ENCODE assay signal across 8 mouse cellular contexts in genomic region chr17:50291485-50292200, GRCm38 (mm10). TPM values are rescaled to one million over a fixed set of nuclear protein-coding genes. Genes with fewer than 3 reads are reported as not detected.
A peak's percentile ranks its signal among the peaks of the same experiment; 100 is the strongest.
DNase-seq lines count a peak whose midpoint lies in the region; ATAC-seq and TF ChIP-seq lines count a peak whose summit lies in the region.
"Had no signal": no experiment of that assay in that cellular context is flagged by ENCODE, and none has a peak within 500 bp of the region (broad histone marks: within the 10 kb centered on the region; RNA-seq: fewer than 3 reads in every experiment).

No protein-coding gene starts in this region.

- H3K4me3 ChIP-seq in limb, embryonic 14.5 days (replicated peaks; ENCODE audit: low read length): no peak overlapping the region
- H3K4me3 ChIP-seq in limb, embryonic 10.5 days: no peak overlapping the region
- H3K4me3 ChIP-seq: myocyte had no signal

- H3K9ac ChIP-seq in limb, embryonic 14.5 days (ENCODE audit: low read depth, low read length, severe bottlenecking): no peak overlapping the region

- no peak overlapping the region for H3K4me2 ChIP-seq in limb, embryonic 14.5 days (replicated peaks; ENCODE audit: low read depth, low read length, severe bottlenecking)

- no peak overlapping the region for H3K27ac ChIP-seq in limb, embryonic 14.5 days (replicated peaks; ENCODE audit: low read depth, low read length)
- no peak overlapping the region for H3K27ac ChIP-seq in limb, embryonic 10.5 days

- no peaks in the 10 kb centered on the region for H3K36me3 ChIP-seq in limb, embryonic 14.5 days (ENCODE audit: control insufficient read depth, insufficient read depth, low read length)
- H3K36me3 ChIP-seq in limb, embryonic 10.5 days: peaks cover 8% of the 10 kb centered on the region

- DNase-seq in limb, embryonic 14.5 days (ENCODE audit: low spot score): peak; percentile 73
- no peak for DNase-seq in limb, embryonic 10.5 days (ENCODE audit: low spot score)
- peak; percentile 16 for DNase-seq in ZHBTc4 (ENCODE audit: low read depth, low spot score)
- DNase-seq in embryo, embryonic 11.5 days (ENCODE audit: low read depth, low spot score): peak; percentile 34
- no peak for DNase-seq in right cerebral cortex, postnatal 36 days (ENCODE audit: low spot score in 2 of 2)
- no peak for DNase-seq in heart, postnatal 14 days

- WGBS in limb, embryonic 14.5 days: 18% methylated on average over 3 of the region's 3 CpGs
- 27% methylated on average over 3 of the region's 3 CpGs for WGBS in limb, embryonic 10.5 days

- no peaks in the 10 kb centered on the region for H3K27me3 ChIP-seq in limb, embryonic 14.5 days (ENCODE audit: control insufficient read depth, insufficient read depth, low read length)
- no peaks in the 10 kb centered on the region for H3K27me3 ChIP-seq in limb, embryonic 10.5 days (ENCODE audit: low read depth, poor library complexity, severe bottlenecking)

- no peaks in the 10 kb centered on the region for H3K4me1 ChIP-seq in limb, embryonic 14.5 days (ENCODE audit: control insufficient read depth, insufficient read depth, low read length)
- H3K4me1 ChIP-seq in limb, embryonic 10.5 days: peaks cover 5% of the 10 kb centered on the region; the same call in 1 of the 2 replicates

- ATAC-seq in limb, embryonic 14.5 days (ENCODE audit: low FRiP score, low read depth): no peak
- ATAC-seq in monocyte, adult 5-6 weeks (replicated peaks; ENCODE audit: insufficient number of reproducible peaks, low FRiP score, low TSS enrichment, poor library complexity, severe bottlenecking): 0 out of 2 replicates have a peak, but pooled peaks have one; percentile 27

- peaks cover 14% of the 10 kb centered on the region for H3K9me3 ChIP-seq in limb, embryonic 14.5 days (ENCODE audit: control insufficient read depth, low read length)
- H3K9me3 ChIP-seq in limb, embryonic 10.5 days (replicated peaks): peaks cover 7% of the 10 kb centered on the region

- no peak for TF ChIP-seq POLR2A in limb, embryonic 14.5 days (IDR thresholded peaks at IDR 0.05; ENCODE audit: borderline replicate concordance, extremely low read depth, insufficient read depth, insufficient read length)

- intact Hi-C loops in heart, postnatal 14 days (cut with DNase I): loop anchor here (1.0 to 5.0 kb wide), 4 partner anchors 218 to 503 kb away; partner anchors contain the start of gene Plcl2

RNA-seq across cellular contexts. Expression of gene Dazl, which starts 1.8 kb away (rescaled TPM):
- polyA plus RNA-seq in limb, embryonic 14.5 days (2012; rRNA removed): 0.09 and 0.12 TPM in 2 replicates
- 0.32 TPM in 1 of 2 replicates, not detected in the other for polyA plus RNA-seq in limb, embryonic 14.5 days (2014; fragmentation: Nextera tagmentation; extraction: Ambion mirVana)
- polyA plus RNA-seq in limb, embryonic 10.5 days (2016; fragmentation: Nextera tagmentation; extraction: Ambion mirVana): not detected in 2 replicates
- not detected in 3 replicates for total RNA-seq in monocyte, adult 5-6 weeks (2017)
- total RNA-seq in heart, postnatal 14 days (2021): under 1 TPM; 0.17 TPM
- polyA plus RNA-seq: myocyte had no signal

Comparison
In these comparisons a context has a peak if more than half of its experiments do, and no peak if none do; other contexts are left out.
1. DNase-seq: peak in limb, embryonic 14.5 days (single experiment), ZHBTc4 (single experiment) and embryo, embryonic 11.5 days (single experiment); none in limb, embryonic 10.5 days (single experiment), right cerebral cortex, postnatal 36 days (0 of 2) and heart, postnatal 14 days (0 of 2).